Mouse (Mus musculus) left cerebral cortex, postnatal 4 days (tissue): ENCODE data around the gene Ntm. TPM values are rescaled to one million over a fixed set of nuclear protein-coding genes. Genes with fewer than 3 reads are reported as not detected.
A peak's percentile ranks its signal among the peaks of the same experiment; 100 is the strongest.

ENCODE experiments used
- DNase-seq: peaks from one replicate; pipeline ENCODE4 v3.0.0-alpha.2; 2022
- intact Hi-C: fragments of 180-260 bp; cut with DNase I; formaldehyde crosslinking; loops from one replicate; pipeline ENCODE4 v1.15.1; 2025
- total RNA-seq, 2 experiments: library from RNA; stranded (reverse); gene quantifications; 2 replicates each; pipeline ENCODE4 v1.2.3; 2021

The Ntm gene
- total RNA-seq, 2 experiments from 2014 or later = 269 to 280 TPM

GRCm38 (mm10) chr9:29371341-29371740, 591.6 kb downstream of the Ntm start:
- no peak for DNase-seq
- intact Hi-C loops = no loop called here

DNA sequence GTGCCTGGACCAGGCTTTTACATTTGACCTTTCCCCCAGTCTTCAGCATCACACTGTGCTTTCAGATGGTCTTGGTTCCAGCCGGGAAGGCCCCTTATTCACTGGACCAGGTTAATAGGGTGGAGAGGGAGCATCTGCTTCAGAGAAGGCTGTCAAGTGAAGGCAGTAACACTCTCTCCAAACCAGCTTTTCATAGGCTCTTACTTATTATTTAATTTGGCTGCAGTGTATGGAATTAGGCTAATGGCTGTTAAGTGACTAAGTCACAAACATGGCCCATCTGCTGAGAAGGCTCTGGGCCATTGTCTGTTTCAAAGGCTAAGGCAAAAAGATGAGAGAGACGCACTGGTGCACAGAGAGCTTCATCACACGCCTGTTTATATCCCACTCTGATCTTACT, 593.3 kb downstream of the Ntm start:
- intact Hi-C loops = no loop called here
- DNase-seq = peak; percentile 13

DNA sequence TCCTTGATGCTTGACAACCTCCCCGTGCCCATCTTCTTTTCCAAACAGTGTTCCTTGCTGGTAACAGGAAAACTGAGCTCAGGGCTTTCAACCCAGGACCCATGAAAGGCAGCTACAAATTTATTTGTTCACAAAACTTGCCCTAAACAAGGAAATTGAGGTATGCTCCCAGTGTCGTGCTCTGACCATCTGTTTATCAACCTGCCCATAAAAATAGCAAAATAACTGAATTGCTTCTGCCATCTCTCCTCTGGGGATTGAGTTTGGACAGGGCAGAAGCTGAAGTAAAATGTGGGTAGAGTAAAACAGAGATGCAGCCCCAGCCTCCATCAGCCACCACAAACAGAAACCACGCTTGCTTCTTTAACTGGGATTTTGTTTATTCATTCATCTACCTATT, 594.6 kb downstream of the Ntm start:
- DNase-seq = no peak
- intact Hi-C loops = no loop called here

GRCm38 (mm10) chr9:29357796-29358195, 605.1 kb downstream of the Ntm start:
- DNase-seq = no peak
- intact Hi-C loops = no loop called here

- intact Hi-C loops = no loop called here
Observed at GRCm38 (mm10) chr9:29342303-29342702, 620.6 kb downstream of the Ntm start.

GRCm38 (mm10) chr9:29341292-29341691, 621.6 kb downstream of the Ntm start:
- no peak for DNase-seq
- intact Hi-C loops = no loop called here

More at GRCm38 (mm10) chr9:29342303-29342702, 620.6 kb downstream of the Ntm start:
- DNase-seq = no peak

DNA sequence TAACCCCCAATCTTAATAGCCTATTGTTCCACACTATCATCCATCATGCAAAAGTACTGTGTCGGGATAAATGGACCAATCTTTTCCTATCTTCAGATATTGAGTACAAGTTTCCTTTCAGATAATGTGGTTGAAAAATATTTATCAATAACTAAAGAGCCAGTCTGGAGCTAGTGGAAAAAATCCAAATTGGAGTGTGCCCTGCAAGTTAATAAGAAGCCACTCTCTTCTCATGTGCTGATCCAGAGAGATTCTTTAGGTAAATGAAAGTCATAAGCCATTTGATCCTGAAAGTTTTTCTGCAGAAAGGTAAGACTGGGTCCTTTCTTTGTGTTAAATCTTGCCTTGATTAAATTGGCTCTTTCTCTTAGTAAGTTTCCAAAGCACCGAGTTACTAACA, 627.3 kb downstream of the Ntm start:
- no peak for DNase-seq
- intact Hi-C loops = no loop called here

GRCm38 (mm10) chr9:29332296-29333090, 630.4 kb downstream of the Ntm start:
- intact Hi-C loops = no loop called here
- DNase-seq = peak; percentile 23

- no peak for DNase-seq
- intact Hi-C loops = no loop called here
Observed at GRCm38 (mm10) chr9:29330486-29330885, 632.5 kb downstream of the Ntm start.

DNA sequence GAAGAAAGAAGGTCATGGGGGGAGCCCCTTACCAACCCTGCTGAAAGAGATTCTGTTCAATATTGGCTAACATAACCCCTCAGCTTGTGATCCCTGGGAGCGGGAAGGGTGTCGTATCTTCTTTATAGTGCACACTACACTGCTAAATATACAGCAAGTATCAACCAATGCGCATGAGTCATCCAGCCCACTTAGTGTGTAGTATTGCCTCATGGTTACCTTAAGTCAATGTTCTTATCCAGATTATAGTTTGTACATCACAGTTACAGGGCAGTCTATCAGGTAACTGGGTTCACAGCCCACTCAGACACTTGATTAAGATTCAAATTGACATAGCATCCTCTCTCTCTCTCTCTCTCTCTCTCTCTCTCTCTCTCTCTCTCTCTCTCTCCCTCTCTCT, 636.7 kb downstream of the Ntm start:
- intact Hi-C loops = no loop called here
- no peak for DNase-seq

DNA sequence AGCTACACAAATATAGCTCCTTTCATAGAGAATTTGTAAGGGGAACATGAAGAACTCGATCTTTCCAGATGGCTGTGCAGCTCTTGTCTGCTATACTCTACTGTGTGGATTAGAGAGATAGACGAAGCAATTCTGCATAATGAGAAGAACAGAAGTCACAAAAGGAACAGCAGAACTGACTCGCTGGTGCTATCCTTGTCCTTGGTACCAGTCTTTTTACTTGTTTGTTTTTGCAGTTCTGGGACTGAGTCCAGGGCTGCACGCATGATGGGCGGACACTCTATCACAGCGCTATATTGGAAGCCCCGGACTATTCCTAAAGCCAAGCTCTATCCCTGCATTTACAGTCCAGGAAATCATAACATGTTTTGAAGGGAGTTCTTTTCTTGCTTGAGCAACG, 637.8 kb downstream of the Ntm start:
- intact Hi-C loops = no loop called here
- DNase-seq = no peak

GRCm38 (mm10) chr9:29319197-29319596, 643.7 kb downstream of the Ntm start:
- intact Hi-C loops = no loop called here
- DNase-seq = no peak

DNA sequence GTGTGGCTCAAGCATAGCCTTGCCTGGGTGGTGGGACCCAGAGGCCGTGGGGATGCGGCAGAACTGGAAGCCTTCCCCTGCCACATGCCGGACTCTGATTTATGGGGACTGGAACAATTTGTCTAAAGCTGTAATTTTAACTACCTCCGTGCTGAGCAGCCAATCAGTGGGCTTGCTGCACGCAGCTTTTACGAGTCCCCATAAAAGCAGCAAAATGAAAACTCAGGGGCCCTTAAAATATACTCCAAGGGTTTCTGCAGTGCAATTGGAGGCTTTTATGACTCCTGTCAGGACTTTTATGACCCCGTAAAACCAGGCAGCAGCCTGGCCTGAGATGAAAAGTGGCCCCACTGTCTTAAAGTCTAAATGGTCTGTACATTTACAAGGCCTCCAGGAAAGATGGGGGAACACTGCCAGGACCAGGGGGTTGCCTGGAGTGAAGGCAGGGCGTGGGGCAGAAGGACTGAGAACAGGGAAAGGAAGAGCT, 644.2 kb downstream of the Ntm start:
- intact Hi-C loops = no loop called here
- DNase-seq = no peak

DNA sequence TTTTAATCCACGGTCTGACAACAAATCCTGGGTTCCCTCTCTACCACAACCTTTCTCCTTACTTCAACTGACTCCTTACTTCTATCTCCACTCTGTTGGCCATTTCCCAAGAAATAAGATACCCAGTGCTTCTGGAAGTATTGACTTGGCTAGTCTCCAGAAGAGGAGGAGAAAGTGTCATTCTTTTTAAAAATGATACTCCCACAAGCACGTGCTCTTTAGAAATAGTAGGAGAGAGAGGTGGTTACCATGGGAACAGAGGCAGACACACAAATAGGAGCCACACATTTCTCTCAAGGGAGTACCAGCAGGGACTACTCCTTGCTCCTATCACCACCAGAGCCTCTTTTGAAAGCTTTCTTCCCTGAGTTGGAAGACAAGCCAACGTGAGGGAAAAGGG, 645.3 kb downstream of the Ntm start:
- DNase-seq = no peak
- intact Hi-C loops = no loop called here

DNA sequence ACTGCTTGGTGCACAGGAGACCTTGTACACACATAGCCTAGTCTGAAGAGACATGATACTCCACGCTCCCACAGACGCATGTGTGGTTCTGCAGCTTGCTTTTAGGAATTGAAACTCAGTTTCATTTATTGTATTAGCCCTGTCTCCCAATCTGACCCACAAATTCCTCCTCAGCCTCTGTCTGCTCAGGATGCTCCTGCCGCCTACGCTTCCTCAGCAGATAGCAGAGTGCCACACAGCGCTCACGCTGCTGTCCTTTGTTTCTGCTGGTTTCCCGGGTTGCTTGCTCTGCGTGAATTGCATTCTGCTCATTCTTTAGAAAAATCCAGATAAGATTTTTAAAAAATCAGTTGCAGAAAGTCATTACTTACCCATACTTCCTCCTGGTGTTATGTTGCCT, 647.1 kb downstream of the Ntm start:
- intact Hi-C loops = no loop called here
- no peak for DNase-seq

DNA sequence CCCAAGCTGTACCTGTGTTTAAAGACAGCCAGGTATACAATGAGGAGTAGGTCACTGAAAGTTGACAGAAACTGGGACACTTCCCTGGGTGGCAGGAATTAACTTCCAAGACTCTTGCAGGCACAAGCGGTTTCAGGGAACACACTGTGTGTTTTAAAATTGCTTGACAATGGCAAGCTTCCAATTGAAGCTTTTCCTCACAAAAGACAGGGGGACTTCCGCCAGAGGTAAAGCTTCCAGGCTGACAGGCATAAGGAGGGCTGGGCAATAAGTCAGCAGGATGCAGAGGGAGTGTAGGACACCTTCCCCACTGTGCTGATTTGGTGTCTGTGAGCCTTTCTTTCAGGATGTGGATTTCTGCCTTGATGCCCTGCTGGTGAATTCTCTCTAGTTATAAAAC, 656.0 kb downstream of the Ntm start:
- intact Hi-C loops = no loop called here
- DNase-seq = no peak

DNA sequence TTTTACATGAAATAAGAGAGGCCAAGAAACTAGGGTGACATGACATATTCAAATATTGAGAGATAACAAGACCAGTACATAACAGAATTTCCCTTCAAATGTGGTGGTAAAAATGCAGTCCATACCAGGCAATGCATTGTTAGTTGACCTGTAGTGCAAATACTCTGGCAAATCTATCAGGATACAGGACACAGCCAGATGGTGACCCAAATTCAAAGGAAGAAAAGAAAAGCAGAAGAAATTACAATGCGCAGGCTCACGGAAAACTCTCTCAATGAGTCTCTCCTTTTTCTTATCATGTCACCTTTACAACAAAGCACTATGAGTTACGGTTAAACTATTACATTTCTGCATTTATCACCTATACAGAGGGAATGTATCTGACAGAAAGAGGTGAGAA, 664.6 kb downstream of the Ntm start:
- DNase-seq = no peak
- intact Hi-C loops = no loop called here

- DNase-seq = no peak
Observed at GRCm38 (mm10) chr9:29296752-29297151, 666.2 kb downstream of the Ntm start.

GRCm38 (mm10) chr9:29288003-29288704, 674.8 kb downstream of the Ntm start:
- intact Hi-C loops = no loop called here
- DNase-seq = no peak

More at GRCm38 (mm10) chr9:29296752-29297151, 666.2 kb downstream of the Ntm start:
- intact Hi-C loops = no loop called here

DNA sequence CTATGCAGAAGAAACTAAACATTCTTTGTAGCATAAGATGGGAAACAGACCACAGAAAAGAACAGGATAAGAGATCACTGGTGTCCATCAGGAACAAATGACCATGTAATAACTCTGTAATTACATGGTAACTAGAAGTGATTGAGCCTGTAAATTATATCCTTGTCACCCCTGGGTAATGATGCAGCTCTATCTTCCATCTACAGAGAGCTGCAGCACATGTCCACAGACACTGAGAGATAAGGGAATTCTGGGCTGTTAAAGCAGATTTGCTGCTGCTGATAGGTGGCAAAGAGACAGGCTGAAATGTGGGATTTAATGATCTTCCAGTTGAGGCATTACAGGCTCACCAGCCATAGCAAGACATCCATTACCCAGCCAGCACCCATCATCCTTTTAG, 677.8 kb downstream of the Ntm start:
- intact Hi-C loops = no loop called here
- DNase-seq = no peak

DNA sequence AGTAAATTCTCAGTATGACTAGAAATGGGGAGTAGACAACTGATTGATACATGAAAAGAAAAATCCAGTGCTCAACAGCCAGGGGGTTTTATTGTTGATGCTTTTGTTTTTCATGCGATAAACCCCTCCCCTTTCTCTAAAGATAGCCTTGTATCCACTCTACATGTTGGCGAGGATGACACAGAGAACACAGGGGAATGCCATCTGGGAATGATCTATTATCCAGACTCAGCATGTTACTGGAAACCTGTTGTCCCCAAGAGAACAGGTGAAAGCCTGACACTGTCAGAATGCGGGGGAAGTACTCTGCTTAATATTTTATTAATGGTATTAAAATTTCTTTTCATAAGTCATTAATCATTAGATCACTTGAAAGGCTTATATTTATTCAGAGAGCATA, 690.1 kb downstream of the Ntm start:
- intact Hi-C loops = no loop called here
- DNase-seq = no peak

- intact Hi-C loops = no loop called here
- DNase-seq = no peak
Observed at GRCm38 (mm10) chr9:29269988-29270387, 693.0 kb downstream of the Ntm start.
